Mouse (Mus musculus): ENCODE measurements at regions not wholly inside any gene's neighbourhood (a gene's known extent, or its start where the extent isn't known, plus 50 kb on each side); places are given as distances from the start of the nearest gene placed in this dataset.
"Not testable (repeated sequence)": the region's sequence is repeated elsewhere in the genome, so short reads cannot be mapped to it uniquely, and the experiment has no call there.

DNA sequence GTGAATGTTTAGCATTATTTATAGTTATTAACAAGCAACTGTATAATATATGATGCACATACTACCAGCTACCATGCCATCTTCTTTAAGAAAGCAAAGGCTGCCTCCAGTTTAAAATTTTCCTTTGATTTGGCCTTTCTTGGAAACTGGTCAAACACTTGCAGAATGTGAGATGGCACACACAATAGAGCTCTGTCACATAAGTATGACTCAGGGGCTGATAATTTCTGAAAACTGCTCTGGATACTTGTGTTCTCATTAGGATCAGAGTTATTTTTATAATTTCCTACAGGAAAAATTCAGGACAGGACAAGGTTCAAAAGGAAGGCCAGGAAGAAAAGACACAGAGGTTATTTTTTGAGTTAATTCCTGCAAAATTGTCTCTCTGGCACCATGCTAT lies 552.4 kb upstream of the Adamts5 start:
- DNase-seq (ENCODE audit: low read depth, low spot score) = no peak

DNA sequence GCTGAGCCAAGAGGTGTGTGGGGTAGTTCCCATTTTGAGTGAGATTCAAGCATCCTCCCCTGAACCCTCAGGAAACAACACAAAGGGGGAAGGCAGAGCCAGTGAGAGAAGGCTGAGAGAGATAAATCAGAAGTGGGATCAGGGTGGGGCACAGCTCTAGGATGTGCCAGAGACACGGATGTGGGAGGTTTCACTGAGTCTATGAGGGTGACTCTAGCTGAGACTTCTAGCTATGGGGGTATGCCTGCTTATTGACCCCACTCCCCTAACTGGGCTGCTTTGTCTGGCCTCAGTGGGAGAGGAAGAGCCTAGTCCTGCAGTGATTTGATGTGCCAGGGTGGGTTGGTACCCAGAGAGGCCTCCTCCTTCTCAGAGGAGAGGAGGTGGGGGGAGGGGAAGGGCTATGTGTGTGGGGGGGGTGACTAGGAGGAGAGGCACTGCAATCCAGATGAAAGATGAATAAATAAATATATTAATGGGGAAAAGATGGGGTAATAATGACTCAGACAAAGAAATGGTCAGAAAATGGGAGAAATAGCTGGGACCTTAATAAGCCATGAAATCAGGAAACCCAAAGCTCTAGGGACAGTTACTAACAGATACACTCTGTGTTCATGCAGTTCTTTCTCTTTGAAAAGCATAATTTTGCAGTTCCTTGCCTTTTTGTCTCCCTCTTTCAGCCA lies 547.0 kb upstream of the Adamts5 start:
- 24% methylated on average over 1 of the region's 1 CpGs for WGBS
- DNase-seq (ENCODE audit: low read depth, low spot score) = no peak

DNA sequence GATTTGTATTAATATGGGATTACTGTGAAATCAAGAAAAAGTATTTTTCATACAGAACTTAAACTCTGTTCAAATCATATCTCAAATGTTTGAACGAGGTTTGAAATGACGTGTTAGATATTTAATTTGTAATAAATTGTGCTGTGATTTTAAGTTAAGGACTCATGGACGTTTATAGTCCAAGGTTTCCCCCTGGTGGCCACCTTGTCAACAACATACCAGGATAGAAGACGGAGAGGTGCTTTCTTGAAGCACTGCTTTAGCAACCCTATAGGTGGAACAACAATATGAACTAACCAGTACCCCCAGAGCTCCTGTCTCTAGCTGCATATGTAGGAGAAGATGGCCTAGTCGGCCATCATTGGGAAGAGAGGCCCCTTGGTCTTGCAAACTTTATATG lies 517.8 kb upstream of the Adamts5 start:
- DNase-seq (ENCODE audit: low read depth, low spot score) = not testable (repeated sequence)

DNA sequence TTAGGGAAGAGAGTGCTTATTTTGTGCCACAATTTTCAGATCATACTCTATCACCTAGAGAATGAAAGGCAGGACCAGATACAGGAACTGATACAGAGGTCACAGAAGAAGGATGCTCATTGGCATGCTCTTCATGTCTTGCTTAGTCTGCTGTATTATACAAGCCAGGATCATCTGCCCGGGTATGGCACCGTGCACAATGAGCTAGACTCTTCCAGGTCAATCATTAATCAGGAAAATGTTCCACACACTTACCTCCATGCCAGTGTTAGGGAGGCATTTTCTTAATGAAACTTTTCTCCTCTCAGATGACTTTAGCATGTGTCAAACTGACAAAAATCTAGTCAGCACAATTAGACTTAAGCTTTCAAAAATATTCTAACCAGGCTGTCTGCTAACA lies 502.7 kb upstream of the Adamts5 start:
- no peak for DNase-seq (ENCODE audit: low read depth, low spot score)
- 36% methylated on average over 2 of the region's 2 CpGs for WGBS

More for the DNA sequence above, 517.8 kb upstream of the Adamts5 start:
- 5% methylated on average over 5 of the region's 5 CpGs for WGBS

DNA sequence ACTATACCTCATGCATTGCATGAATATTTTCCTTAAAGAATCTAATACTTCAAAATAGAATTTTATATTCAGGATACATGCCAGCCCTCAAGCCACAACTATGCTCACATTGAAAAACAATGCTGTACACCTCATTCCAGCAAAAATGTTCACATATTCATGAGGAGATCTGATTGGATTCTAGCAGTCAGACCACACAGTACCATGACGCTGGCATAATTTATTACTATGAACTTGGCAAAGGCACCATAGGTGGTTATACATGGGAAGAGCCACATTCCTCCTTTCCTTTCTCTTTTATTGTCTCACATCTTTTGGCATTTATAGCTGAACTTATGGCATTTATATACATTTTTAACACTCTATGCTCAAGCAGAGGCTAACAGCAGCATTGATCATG lies 499.8 kb upstream of the Adamts5 start:
- WGBS = 72% methylated on average over 1 of the region's 1 CpGs
- no peak for DNase-seq (ENCODE audit: low read depth, low spot score)

DNA sequence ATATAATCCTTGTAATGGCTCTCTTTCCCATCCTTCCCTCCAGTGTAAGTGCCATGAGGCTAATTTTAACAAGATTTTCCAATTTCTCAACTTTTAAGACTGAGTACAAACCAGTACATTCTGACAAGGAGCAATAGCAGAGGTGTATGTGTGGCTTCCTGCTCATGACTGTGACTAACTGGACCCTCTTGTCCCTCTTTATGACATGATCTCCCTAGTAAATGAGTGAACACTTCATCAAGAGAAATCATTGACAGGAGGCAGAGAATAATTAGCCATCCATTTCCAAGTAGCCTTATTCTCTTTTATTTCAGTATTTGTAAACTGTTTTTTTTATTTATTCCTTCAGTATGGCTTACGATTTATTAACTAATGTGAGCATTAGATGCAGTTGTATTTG lies 497.7 kb upstream of the Adamts5 start:
- no peak for DNase-seq (ENCODE audit: low read depth, low spot score)
- WGBS = 86% methylated on average over 1 of the region's 1 CpGs

DNA sequence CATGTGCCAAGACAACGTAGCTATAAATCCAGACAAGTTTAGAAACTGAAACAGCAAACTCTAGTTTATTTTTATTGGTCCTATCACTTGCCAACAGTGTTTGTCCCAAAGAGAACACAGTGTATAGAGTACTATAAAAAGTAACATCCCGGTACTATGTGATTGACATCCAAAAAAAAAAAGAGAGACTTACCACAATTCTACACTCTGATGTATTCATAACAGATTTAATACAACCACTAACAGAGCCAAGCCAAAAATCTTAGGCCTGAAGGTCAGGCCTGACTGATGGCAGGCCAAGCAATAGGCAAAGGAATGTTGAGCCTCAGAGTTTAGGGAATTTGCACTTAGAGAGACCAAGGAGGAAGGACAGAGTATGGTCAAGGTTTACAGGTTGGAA lies 495.9 kb upstream of the Adamts5 start:
- 35% methylated on average over 2 of the region's 2 CpGs for WGBS
- DNase-seq (ENCODE audit: low read depth, low spot score) = no peak

DNA sequence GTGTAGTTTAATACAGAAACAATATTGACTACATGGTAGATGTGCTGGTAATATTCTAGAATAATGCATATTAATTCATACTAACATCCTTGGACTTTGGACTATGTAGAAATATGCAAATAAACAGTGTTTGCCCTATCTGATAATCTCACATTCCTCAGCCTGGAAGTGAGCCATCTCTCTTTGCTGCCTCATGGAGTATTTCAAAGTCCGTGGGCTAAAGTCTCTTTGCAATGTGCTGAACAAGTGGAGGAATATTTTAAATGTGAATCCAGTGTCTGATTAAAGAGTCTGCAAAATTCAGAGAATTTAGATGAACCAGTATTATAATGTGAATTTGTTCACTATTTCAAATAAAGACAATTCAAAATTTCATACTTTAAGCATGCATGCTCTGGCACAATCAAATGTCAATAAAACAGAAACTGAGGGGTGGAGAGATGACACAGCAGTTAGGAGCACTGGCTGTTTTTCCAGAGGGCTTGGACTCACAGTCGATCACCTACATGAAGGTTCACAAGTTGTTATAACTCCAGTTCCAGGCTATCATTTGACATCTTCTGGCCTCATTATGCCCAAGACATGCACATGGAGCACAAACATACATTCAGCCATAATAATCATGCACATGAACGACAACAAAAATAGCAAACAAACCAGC lies 487.6 kb upstream of the Adamts5 start:
- 41% methylated on average over 3 of the region's 3 CpGs for WGBS

DNA sequence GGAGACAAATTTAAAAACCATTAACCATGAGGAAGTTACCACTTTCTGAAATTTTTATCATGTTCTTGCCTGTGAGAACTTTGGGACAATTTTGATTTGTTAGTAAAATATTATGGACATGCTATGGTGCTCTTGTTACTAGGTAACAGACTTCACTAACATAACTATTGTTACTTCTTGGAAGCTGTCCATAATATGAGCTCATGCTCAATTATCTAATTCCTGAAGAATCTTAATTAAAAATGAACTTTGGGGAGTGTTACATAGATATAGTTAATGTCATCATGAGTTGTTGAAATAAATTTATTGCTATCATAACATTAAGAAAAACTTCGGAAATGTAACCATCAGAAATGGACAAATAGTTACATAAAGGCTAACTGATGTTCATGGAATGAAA lies 486.5 kb upstream of the Adamts5 start:
- WGBS = 73% methylated on average over 1 of the region's 1 CpGs

More for the DNA sequence above, 487.6 kb upstream of the Adamts5 start:
- DNase-seq (ENCODE audit: low read depth, low spot score) = no peak

DNA sequence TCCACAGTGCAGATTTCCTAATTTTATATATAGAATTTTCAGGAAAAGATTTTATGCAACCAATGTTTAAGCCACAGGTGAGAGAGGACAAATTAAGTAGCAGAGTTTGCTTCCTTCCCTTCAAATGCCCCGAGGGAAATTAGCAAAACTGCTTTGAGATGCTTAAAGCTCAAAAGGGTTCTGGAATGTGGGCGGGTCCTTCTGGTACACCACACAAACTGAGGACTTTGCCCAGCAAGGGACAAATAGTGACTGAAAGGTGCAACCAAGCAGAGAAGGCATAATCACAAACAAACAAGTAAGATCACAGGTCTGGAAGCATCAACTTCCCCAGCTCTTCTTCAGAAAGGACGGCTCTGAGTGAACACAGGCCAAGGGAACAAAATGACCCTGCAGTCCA lies 476.4 kb upstream of the Adamts5 start:
- WGBS = 38% methylated on average over 3 of the region's 3 CpGs

More for the DNA sequence above, 486.5 kb upstream of the Adamts5 start:
- DNase-seq (ENCODE audit: low read depth, low spot score) = no peak

DNA sequence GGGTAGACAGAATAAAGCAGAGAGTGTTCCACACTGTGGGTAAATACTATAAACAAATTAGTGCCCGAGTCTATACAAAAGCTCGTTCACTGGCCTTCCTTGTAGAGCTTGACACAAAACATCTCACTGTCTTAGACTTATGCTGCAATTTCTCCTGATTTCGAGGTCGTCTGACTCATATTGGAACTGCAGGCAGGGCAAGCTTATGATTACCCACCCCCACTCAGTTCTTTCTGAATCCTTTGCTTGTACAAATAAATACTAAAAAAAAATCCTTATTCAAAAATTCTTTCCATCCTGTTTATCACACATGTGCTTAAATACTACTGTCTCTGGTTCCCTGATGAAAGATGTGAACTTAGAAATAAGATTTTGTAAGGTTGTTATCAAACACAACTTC lies 470.0 kb upstream of the Adamts5 start:
- DNase-seq (ENCODE audit: low read depth, low spot score) = no peak
- 33% methylated on average over 4 of the region's 4 CpGs for WGBS

More for the DNA sequence above, 476.4 kb upstream of the Adamts5 start:
- DNase-seq (ENCODE audit: low read depth, low spot score) = no peak

DNA sequence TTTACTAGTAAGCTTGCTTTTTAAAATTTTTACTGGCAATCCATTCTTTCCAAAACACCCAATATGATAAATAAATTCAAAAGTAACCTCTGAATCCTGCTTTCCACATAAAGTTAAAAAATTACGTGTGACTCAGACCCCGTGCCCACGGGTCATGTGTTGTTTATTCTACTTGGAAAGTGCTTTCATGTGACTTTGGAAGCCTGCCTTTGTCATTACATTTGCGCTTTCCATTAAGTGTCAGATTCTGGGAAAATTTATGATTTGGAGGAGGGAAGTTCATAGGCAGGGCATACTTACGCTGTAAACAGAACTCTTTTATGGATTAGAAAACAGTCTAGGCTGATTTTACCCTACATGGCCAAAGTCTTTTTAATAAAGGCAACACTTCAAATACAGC lies 466.8 kb upstream of the Adamts5 start:
- no peak for DNase-seq (ENCODE audit: low read depth, low spot score)
- 36% methylated on average over 5 of the region's 5 CpGs for WGBS

DNA sequence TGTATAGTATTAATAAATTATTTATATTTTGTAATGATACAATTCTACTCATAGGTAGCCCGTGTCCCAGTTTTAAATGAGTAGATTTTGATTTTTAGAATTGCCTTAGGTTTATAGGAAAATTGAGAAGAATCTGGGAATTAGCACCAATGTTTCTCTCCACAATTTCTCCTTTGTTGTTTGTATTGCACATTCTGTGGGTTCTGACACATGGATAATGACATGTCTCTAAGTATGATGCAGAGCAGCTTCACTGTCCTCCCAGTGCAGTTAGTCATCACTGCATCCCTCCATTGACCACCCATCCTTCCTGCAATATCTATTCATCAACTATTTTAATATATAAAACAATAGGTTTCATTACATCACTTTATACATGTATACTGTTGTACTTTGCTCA lies 464.6 kb upstream of the Adamts5 start:
- no peak for DNase-seq (ENCODE audit: low read depth, low spot score)
- 88% methylated on average over 1 of the region's 1 CpGs for WGBS

DNA sequence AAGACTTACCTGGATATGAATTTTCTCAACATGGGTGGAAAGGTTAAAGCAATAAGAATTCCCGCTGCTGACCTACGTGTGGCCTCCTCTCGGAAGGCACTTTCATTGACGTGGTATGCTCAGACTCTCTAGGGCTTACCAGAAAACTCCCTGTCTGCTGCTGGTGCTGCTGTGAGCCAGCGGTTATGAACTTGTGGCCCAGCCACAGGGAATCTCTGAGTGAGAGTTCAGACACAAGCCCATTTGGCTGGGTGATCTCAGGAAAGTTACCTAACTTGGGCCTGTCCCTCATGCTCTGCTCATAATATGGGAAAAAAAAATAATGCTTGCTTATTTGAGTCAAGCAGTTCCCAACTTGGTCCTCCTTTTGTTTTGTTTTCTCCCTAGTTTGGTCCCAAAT lies 459.5 kb upstream of the Adamts5 start:
- no peak for DNase-seq (ENCODE audit: low read depth, low spot score)
- 75% methylated on average over 5 of the region's 5 CpGs for WGBS

DNA sequence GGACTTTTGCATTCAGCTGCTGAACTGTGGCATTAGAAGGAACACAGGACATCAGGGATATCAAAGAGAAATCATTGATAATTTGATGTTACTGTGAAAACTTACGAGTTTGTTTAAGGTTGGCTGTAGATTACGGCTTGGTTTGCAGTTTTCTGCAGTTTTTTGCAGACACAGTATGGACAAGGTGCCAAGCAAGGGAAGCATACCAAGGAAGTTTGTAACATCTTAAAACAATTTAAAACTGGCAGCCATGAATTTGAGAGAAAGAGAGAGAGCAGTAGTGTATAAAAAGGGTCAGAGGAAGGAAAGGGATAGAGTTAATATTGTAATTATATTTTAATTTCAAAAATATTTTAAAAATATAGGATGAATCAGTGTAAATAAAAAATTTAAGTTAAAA lies 453.4 kb upstream of the Adamts5 start:
- WGBS = 61% methylated on average over 2 of the region's 2 CpGs
- DNase-seq (ENCODE audit: low read depth, low spot score) = no peak

DNA sequence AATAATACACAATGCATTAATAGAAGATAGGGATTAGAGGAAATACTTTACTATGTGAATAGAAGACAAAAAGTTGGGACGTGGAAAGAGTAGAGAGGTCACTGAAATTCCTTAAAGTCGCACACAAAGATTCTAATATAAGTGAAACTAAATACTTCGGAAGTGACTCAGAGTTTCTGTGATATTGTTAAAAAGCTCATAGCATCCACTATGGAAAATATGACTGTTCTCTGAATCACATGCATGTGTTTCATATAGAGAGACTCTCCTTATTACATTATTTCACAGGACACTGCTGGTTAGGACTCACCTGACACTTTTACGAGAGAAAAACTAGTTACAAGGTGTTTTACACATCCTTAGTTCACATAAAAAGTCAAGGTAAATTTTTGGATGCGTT lies 446.1 kb upstream of the Adamts5 start:
- WGBS = 69% methylated on average over 5 of the region's 5 CpGs
- no peak for DNase-seq (ENCODE audit: low read depth, low spot score)

DNA sequence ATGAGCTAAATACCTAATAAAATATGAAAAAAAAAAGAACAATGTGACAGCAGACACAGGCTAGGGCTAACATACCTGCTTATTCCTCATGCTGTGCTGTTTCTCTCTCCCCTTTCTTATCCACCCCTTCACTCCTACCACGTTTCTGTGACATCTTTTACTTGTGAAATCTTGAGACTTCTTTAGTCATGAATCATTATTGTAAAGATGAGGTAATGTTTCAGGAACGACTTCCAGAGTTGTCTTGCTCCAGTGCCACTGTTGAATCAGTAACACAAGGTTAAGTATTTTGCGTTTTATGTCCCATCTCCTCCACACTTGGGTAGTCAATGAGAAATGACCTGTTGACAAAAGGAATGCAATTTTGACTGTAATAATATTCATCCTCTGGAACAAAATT lies 445.3 kb upstream of the Adamts5 start:
- no peak for DNase-seq (ENCODE audit: low read depth, low spot score)
- WGBS = 32% methylated on average over 3 of the region's 3 CpGs

DNA sequence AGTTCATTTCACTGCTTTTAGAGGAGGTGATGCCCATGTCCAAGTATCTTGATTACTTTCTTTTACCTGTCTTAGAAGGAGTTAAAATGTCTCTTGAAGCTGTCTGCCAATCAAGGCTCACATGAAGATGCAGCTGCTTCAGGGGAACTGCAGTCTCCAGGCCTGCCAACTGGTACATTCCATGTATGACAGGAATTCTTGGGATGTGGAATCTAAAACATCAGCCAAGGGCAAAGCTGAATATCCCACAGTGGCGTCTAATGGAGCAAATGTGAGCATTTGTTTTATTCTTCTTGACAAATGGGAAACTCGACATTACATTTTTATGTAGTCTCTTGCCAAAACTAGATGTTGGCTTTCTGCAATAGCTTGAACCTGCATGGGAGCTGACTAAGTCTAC lies 438.7 kb upstream of the Adamts5 start:
- 68% methylated on average over 2 of the region's 2 CpGs for WGBS
- DNase-seq (ENCODE audit: low read depth, low spot score) = no peak

DNA sequence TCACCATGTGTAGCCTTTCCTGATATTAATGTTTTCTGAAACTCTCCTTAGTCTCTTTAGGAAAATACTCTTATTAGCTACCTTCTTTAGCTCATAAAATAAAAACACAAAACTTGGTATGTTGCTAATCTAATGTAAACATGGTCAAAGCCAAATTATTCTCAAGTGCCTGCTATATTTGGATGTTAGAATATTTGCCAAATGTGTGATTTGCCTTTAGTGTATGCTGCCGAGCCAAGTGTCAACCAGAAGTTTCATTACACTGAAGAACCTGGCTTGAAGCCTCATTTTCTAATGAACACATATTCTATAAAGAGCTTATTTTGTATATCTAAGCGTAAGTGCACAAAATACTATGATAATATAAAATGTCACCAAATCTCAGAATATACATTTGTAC lies 423.8 kb upstream of the Adamts5 start:
- 59% methylated on average over 2 of the region's 2 CpGs for WGBS
- DNase-seq (ENCODE audit: low read depth, low spot score) = no peak

DNA sequence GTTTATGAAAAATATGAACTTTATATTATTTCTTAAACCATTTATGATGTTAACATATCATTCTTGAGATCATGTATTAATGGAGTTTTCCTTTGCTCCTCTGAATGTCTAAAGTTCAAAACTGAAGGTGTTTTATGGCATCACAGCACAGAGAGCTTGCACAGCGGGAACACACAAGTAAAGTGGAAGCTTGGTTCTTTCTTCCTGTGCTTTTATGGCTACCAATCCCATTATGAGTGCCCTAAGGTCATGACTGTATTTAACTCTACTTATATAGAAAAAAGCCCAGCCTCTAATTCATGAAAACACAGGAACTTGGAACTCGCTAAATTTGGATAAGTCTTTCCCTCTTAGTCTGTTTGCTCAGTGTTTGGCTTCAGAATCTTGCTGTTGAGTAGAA lies 417.3 kb upstream of the Adamts5 start:
- no peak for DNase-seq (ENCODE audit: low read depth, low spot score)
- WGBS = 23% methylated on average over 2 of the region's 2 CpGs

DNA sequence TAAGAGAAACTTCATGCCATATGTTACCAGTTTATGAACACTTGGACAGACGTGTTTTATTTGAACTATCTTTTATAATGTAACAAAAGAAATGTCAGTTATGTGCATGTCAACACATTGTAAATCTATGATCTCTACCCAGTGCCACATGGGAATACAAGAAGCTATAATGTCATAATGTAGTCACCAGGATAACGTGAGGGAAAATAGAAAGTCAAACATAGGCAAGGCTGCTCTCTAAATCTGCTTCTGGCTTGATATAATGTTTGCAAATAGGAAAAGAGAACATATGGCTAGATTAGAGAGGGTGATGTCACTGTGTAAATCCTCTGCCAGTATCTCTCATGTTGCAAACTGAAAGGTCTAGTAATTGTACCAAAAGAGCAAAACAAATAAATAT lies 408.1 kb upstream of the Adamts5 start:
- 13% methylated on average over 2 of the region's 2 CpGs for WGBS
- DNase-seq (ENCODE audit: low read depth, low spot score) = no peak

DNA sequence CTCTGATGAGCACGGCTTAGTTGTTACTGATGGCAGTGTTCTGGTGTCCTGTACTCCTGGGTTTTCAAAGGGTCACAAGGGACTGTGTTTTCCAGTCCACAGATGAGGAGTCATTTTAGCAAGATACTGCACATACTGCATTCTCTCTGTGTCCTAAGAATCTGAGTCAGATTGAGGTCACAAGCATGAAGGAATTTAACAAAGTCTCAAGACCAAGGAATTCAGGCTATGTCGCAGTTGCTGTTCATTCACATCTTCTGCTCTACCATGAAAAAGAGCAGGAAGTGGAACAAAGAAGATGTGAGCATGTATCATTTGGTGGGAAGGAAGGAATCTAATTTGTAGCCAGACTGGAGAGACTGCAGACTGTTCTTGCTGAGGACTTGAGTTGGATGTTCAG lies 402.2 kb upstream of the Adamts5 start:
- WGBS = 91% methylated on average over 2 of the region's 2 CpGs
- DNase-seq (ENCODE audit: low read depth, low spot score) = no peak

Measured in large intestine, adult 2 months (tissue).